Mouse (Mus musculus) neural tube, embryonic 13.5 days (tissue): Measurements from ENCODE around the gene Foxp4. TPM values are rescaled to one million over a fixed set of nuclear protein-coding genes. Genes with fewer than 3 reads are reported as not detected.

Experiments
- ATAC-seq: fragments of 200-750 bp; cut with Nextera tagmentation; 2 replicates; pipeline ENCODE4 v1.8.0; 2017; ENCODE audit warnings: low read depth, mild to moderate bottlenecking, moderate TSS enrichment, moderate library complexity
- H3K27ac ChIP-seq: fragments of 300-500 bp; sonication (generic); replicated peaks from 2 replicates; pipeline ENCODE4 v1.5.1; 2015; ENCODE audit warnings: moderate library complexity, mild to moderate bottlenecking, inconsistent platforms
- H3K27me3 ChIP-seq: fragments of 300-500 bp; sonication (generic); 2 replicates; pipeline ENCODE4 v1.6.1; 2015; ENCODE audit warnings: mild to moderate bottlenecking, inconsistent platforms
- H3K36me3 ChIP-seq: fragments of 300-500 bp; sonication (generic); 2 replicates; pipeline ENCODE4 v1.6.1; 2015; ENCODE audit warnings: mild to moderate bottlenecking, inconsistent platforms
- H3K4me1 ChIP-seq: fragments of 300-500 bp; sonication (generic); replicated peaks from 2 replicates; pipeline ENCODE4 v1.6.1; 2015; ENCODE audit warnings: inconsistent platforms
- H3K4me2 ChIP-seq: fragments of 300-500 bp; sonication (generic); 2 replicates; pipeline ENCODE4 v1.6.1; 2015; ENCODE audit warnings: inconsistent platforms, mild to moderate bottlenecking, moderate library complexity
- H3K4me3 ChIP-seq: fragments of 300-500 bp; sonication (generic); 2 replicates; pipeline ENCODE4 v1.5.1; 2015; ENCODE audit warnings: mild to moderate bottlenecking, inconsistent platforms
- H3K9ac ChIP-seq: fragments of 300-500 bp; sonication (generic); 2 replicates; pipeline ENCODE4 v1.6.1; 2015; ENCODE audit warnings: moderate library complexity, mild to moderate bottlenecking, inconsistent platforms
- H3K9me3 ChIP-seq: fragments of 300-500 bp; sonication (generic); 2 replicates; pipeline ENCODE4 v1.6.1; 2016; ENCODE audit warnings: inconsistent platforms
- WGBS: fragments of 180-500 bp; shearing (Covaris S2); methylation state at CpG from one replicate; pipeline ENCODE4 v1.1.7; 2015; 5-methylcytosine and 5-hydroxymethylcytosine counted together
- polyA plus RNA-seq: library from polyadenylated mRNA; unstranded; fragments of >200 nt; fragmentation: Nextera tagmentation; extraction: Ambion mirVana; gene quantifications from 2 replicates; pipeline ENCODE4 v1.2.1, GENCODE M21; 2015

The Foxp4 gene
- polyA plus RNA-seq, 1 experiment from 2014 or later, result 17.2 TPM

- Histone ChIP-seq H3K4me3 (no peak overlapping the region), H3K4me2 (no peak overlapping the region), H3K36me3 (peaks cover 7% of the 10 kb centered on the region; the same call in 1 of the 2 replicates), H3K4me1 (peaks cover 52% of the 10 kb centered on the region), H3K27ac (no peak overlapping the region), H3K9ac (no peak overlapping the region), H3K9me3 (no peaks in the 10 kb centered on the region), H3K27me3 (peaks cover 89% of the 10 kb centered on the region)
- 19% methylated on average over 9 of the region's 9 CpGs for WGBS
- ATAC-seq, result no peak
Observed at GRCm38 (mm10) chr17:47907366-47907920, 17.0 kb downstream of the Foxp4 start.

GRCm38 (mm10) chr17:47903846-47904680 is 20.4 kb downstream of the Foxp4 start:
- H3K27ac ChIP-seq, result no peak overlapping the region
- WGBS, result 22% methylated on average over 35 of the region's 35 CpGs
- peak overlapping the region; percentile 52 for H3K4me2 ChIP-seq
- ATAC-seq, result no peak
- H3K9me3 ChIP-seq, result no peaks in the 10 kb centered on the region
- peaks cover 78% of the 10 kb centered on the region for H3K27me3 ChIP-seq
- H3K9ac ChIP-seq, result peak overlapping the region; percentile 58
- H3K4me1 ChIP-seq, result peaks cover 44% of the 10 kb centered on the region
- H3K4me3 ChIP-seq, result peak overlapping the region; percentile 20; the same call in 1 of the 2 replicates
- H3K36me3 ChIP-seq, result peaks cover 7% of the 10 kb centered on the region; the same call in 1 of the 2 replicates

GRCm38 (mm10) chr17:47901782-47902181 is 22.7 kb downstream of the Foxp4 start:
- H3K9ac ChIP-seq, result no peak overlapping the region
- H3K4me1 ChIP-seq, result peaks cover 44% of the 10 kb centered on the region
- no peak overlapping the region for H3K27ac ChIP-seq
- no peaks in the 10 kb centered on the region for H3K9me3 ChIP-seq
- H3K4me3 ChIP-seq, result no peak overlapping the region
- no peak overlapping the region for H3K4me2 ChIP-seq
- 69% methylated on average over 3 of the region's 3 CpGs for WGBS
- H3K27me3 ChIP-seq, result peaks cover 61% of the 10 kb centered on the region
- ATAC-seq, result no peak
- peaks cover 7% of the 10 kb centered on the region; the same call in 1 of the 2 replicates for H3K36me3 ChIP-seq

- ATAC-seq, result no peak
- no peak overlapping the region for H3K4me3 ChIP-seq
- H3K9ac ChIP-seq, result no peak overlapping the region
- H3K4me2 ChIP-seq, result no peak overlapping the region
- peaks cover 52% of the 10 kb centered on the region for H3K27me3 ChIP-seq
- peaks cover 40% of the 10 kb centered on the region for H3K4me1 ChIP-seq
- H3K36me3 ChIP-seq, result peaks cover 7% of the 10 kb centered on the region; the same call in 1 of the 2 replicates
- H3K9me3 ChIP-seq, result no peaks in the 10 kb centered on the region
- 45% methylated on average over 6 of the region's 6 CpGs for WGBS
- no peak overlapping the region for H3K27ac ChIP-seq
Observed at GRCm38 (mm10) chr17:47900716-47901115, 23.7 kb downstream of the Foxp4 start.

GRCm38 (mm10) chr17:47899156-47899555 is 25.3 kb downstream of the Foxp4 start:
- H3K4me3 ChIP-seq, result no peak overlapping the region
- 23% methylated on average over 4 of the region's 4 CpGs for WGBS
- H3K27ac ChIP-seq, result 0 out of 2 replicates have a peak overlapping the region, but pooled peaks have one; percentile 1
- no peaks in the 10 kb centered on the region for H3K9me3 ChIP-seq
- peaks cover 7% of the 10 kb centered on the region; the same call in 1 of the 2 replicates for H3K36me3 ChIP-seq
- ATAC-seq, result no peak
- peaks cover 39% of the 10 kb centered on the region for H3K27me3 ChIP-seq
- peaks cover 34% of the 10 kb centered on the region for H3K4me1 ChIP-seq
- no peak overlapping the region for H3K9ac ChIP-seq
- H3K4me2 ChIP-seq, result no peak overlapping the region

- 0 out of 2 replicates have a peak overlapping the region, but pooled peaks have one; percentile 14 for H3K4me2 ChIP-seq
Observed at GRCm38 (mm10) chr17:47897956-47898752, 26.3 kb downstream of the Foxp4 start.

GRCm38 (mm10) chr17:47889727-47890126 is 34.7 kb downstream of the Foxp4 start:
- no peak overlapping the region for H3K4me3 ChIP-seq
- peaks cover 30% of the 10 kb centered on the region for H3K4me1 ChIP-seq
- 0 out of 2 replicates have a peak, but pooled peaks cover 4% of the 10 kb centered on the region for H3K27me3 ChIP-seq
- no peak overlapping the region for H3K4me2 ChIP-seq
- no peak for ATAC-seq
- WGBS, result 72% methylated on average over 7 of the region's 7 CpGs
- H3K27ac ChIP-seq, result no peak overlapping the region
- no peaks in the 10 kb centered on the region for H3K36me3 ChIP-seq
- H3K9ac ChIP-seq, result no peak overlapping the region
- H3K9me3 ChIP-seq, result no peaks in the 10 kb centered on the region

More at GRCm38 (mm10) chr17:47897956-47898752, 26.3 kb downstream of the Foxp4 start:
- Histone ChIP-seq H3K9ac (0 out of 2 replicates have a peak overlapping the region, but pooled peaks have one; percentile 22), H3K4me1 (peaks cover 30% of the 10 kb centered on the region), H3K36me3 (peaks cover 2% of the 10 kb centered on the region; the same call in 1 of the 2 replicates), H3K27ac (peak overlapping the region; percentile 10; the same call in 1 of the 2 replicates), H3K9me3 (no peaks in the 10 kb centered on the region), H3K4me3 (no peak overlapping the region), H3K27me3 (peaks cover 29% of the 10 kb centered on the region)
- WGBS, result 4% methylated on average over 9 of the region's 9 CpGs
- peak; percentile 70; the same call in 1 of the 2 replicates for ATAC-seq

- WGBS, result 54% methylated on average over 19 of the region's 19 CpGs
- ATAC-seq, result no peak
- H3K27ac ChIP-seq, result 0 out of 2 replicates have a peak overlapping the region, but pooled peaks have one; percentile 9
Observed at GRCm38 (mm10) chr17:47889267-47889666, 35.2 kb downstream of the Foxp4 start.

GRCm38 (mm10) chr17:47888641-47889040 is 35.8 kb downstream of the Foxp4 start:
- Histone ChIP-seq H3K27me3 (0 out of 2 replicates have a peak, but pooled peaks cover 4% of the 10 kb centered on the region), H3K9me3 (no peaks in the 10 kb centered on the region), H3K27ac (no peak overlapping the region), H3K9ac (no peak overlapping the region), H3K4me3 (no peak overlapping the region), H3K36me3 (no peaks in the 10 kb centered on the region), H3K4me2 (no peak overlapping the region), H3K4me1 (peaks cover 30% of the 10 kb centered on the region)
- 84% methylated on average over 7 of the region's 7 CpGs for WGBS
- ATAC-seq, result no peak

More at GRCm38 (mm10) chr17:47889267-47889666, 35.2 kb downstream of the Foxp4 start:
- H3K4me2 ChIP-seq, result no peak overlapping the region
- no peaks in the 10 kb centered on the region for H3K36me3 ChIP-seq
- peaks cover 30% of the 10 kb centered on the region for H3K4me1 ChIP-seq
- H3K4me3 ChIP-seq, result no peak overlapping the region
- H3K9ac ChIP-seq, result no peak overlapping the region
- 0 out of 2 replicates have a peak, but pooled peaks cover 4% of the 10 kb centered on the region for H3K27me3 ChIP-seq
- no peaks in the 10 kb centered on the region for H3K9me3 ChIP-seq

- 15% methylated on average over 6 of the region's 6 CpGs for WGBS
- ATAC-seq, result peak; percentile 13; the same call in 1 of the 2 replicates
- Histone ChIP-seq H3K27me3 (0 out of 2 replicates have a peak, but pooled peaks cover 4% of the 10 kb centered on the region), H3K9ac (no peak overlapping the region), H3K4me1 (peaks cover 30% of the 10 kb centered on the region), H3K9me3 (no peaks in the 10 kb centered on the region), H3K27ac (peak overlapping the region; percentile 11; the same call in 1 of the 2 replicates), H3K4me2 (no peak overlapping the region), H3K36me3 (no peaks in the 10 kb centered on the region), H3K4me3 (no peak overlapping the region)
Observed at GRCm38 (mm10) chr17:47888155-47888455, 36.3 kb downstream of the Foxp4 start.

- Histone ChIP-seq H3K9me3 (no peaks in the 10 kb centered on the region), H3K36me3 (no peaks in the 10 kb centered on the region), H3K4me1 (peaks cover 30% of the 10 kb centered on the region), H3K9ac (0 out of 2 replicates have a peak overlapping the region, but pooled peaks have one; percentile 18), H3K4me2 (no peak overlapping the region), H3K27ac (peak overlapping the region; percentile 29; the same call in 1 of the 2 replicates), H3K4me3 (no peak overlapping the region), H3K27me3 (0 out of 2 replicates have a peak, but pooled peaks cover 4% of the 10 kb centered on the region)
- ATAC-seq, result peak; percentile 37; the same call in 1 of the 2 replicates
- 13% methylated on average over 13 of the region's 13 CpGs for WGBS
Observed at GRCm38 (mm10) chr17:47887381-47888154, 36.9 kb downstream of the Foxp4 start.
